Mouse (Mus musculus) myocyte (in vitro differentiated cells): ENCODE results near the gene Gpm6b.

Experiments used
- CEBPB ChIP-seq: IDR thresholded peaks from 2 replicates; pipeline ENCODE4 v1.6.1; 2011; ENCODE audit warnings: mild to moderate bottlenecking, moderate library complexity; ENCODE audit not compliant: poor library complexity, insufficient read depth, severe bottlenecking
- POLR2A ChIP-seq: IDR thresholded peaks from one replicate; pipeline ENCODE4 v1.6.1; 2011; ENCODE audit warnings: low read depth, mild to moderate bottlenecking, control low read depth, moderate library complexity; ENCODE audit not compliant: insufficient read length

DNA sequence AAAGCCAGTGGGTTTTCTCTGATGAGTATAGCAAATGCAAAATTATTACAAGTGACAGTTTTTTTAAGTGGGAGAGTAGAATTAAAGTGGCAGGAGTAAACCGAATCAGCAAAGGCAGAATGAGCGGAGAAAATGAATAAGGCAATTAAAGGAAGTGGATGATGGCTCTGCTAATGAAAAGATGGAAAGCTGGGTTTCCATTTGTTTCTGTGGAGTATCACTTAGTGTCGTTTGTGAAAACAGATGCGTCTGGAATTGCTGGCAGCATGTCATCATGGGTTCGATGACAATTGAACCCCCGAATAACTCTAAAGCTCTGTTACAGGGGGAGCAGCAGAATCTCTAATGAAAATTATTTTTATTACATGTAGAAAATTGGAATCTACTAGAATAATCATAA is 109.4 kb downstream of the Gpm6b start:
- no peak for TF ChIP-seq POLR2A
- no peak for TF ChIP-seq CEBPB
